Mouse (Mus musculus): Measurements from ENCODE around the gene Mapk7.

The Mapk7 gene

DNA sequence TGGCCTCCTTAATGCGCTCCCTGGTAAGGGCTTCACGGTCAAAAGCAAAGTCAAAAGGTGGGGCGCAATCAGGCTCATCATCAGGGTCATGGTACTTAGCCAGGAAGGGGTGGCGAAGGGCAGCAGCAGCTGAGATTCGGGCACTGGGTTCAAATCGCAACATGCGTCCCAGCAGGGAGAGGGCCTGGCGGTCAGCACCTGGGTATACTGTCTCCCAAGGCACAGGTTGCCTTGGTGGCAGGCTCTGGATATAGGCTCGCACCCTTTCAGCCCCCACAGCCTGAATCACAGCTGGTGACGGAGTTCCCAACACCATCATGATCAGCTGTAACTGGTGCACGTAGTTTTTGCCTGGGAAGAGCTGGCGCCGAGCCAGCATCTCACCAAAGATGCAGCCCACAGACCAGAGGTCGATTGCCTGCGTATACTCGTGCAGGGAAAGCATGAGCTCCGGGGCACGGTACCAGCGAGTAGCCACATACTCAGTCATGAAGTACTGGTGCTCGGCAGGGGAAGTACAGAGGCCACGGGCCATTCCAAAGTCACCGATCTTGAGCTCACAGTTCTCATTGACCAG, 3.2 kb downstream of the Mapk7 start:
- no peak for DNase-seq (ENCODE audit: low read depth, low spot score)

DNA sequence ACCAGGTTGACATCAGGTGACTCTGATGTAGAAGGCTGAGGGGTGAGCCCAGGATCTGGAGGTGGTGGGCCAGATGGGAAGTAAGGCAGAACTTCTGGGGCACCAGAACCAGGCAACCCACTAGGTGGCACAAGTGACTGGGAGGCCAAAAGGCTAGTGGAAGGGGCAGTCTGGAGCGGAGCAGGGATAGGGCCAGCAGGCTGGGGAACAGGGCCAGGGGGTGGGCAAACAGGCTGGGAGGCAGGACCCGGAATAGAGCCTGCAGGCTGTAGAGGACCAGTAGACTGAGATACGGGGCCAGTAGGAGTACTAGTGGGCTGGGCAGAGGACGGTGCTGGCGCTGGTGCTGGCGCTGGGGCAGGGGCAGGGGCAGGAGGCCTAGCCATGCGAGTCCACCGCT, 4.3 kb downstream of the Mapk7 start:
- no peak for DNase-seq (ENCODE audit: low read depth, low spot score)

DNA sequence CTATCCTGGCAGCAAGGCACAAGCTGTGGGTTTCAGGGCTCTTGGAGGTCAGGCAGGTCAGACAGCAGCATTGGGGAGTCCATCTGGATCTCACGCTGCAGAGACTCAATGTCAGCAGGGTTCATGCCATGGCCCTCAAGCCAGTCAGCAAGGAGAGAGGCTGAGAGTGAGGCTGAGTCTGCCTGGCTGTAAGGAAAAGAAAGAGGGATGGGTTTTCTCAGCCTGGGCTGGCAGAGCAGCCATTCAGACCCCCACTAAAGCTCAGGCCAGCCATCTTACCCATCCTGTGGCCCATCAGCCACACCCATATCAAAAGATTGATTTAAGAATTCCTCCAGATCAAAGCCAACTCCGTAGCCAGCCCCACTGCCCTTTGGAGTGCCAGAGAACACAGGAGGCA, 5.1 kb downstream of the Mapk7 start:
- DNase-seq (ENCODE audit: low read depth, low spot score) = no peak

DNA sequence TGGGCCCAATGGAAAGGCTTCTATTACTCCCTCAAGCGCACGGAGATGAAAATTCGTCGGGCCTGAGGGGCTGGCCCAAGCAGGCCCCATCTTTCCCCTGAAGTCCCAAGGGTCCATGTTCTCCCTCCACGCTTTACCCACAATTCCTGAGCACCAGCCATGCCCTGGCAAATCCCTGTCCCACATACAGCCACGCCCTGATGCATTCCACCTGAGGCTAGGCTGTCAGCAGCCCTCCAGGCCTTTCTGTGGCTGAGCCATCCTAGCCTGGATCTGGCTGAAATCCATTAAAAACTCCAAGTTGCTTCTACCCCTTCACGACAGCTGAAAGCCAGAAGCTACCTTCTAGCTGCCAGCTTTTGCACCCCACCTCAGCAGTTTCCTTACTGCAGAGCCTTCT, 6.3 kb downstream of the Mapk7 start:
- no peak for DNase-seq (ENCODE audit: low read depth, low spot score)

DNA sequence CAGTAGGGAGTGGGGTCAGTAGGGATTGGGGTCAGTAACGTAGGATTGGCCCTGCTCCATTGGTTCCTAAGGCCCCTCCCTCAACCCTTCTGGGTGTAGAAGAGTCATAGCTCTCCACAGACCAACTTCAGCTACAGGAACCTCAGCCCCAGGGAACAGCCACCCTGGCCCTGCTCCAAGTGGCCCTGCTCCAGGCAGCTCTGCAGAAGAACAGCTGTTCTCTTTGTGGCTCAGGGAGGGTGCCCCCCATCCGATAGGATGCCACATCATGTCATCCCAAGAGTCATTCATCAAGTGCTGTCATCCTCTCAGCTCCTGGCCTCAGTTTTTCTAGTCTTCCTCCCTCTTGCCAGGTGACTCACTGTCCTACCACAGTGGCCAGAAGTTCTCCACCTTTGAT, 6.8 kb downstream of the Mapk7 start:
- DNase-seq (ENCODE audit: low read depth, low spot score) = no peak

DNA sequence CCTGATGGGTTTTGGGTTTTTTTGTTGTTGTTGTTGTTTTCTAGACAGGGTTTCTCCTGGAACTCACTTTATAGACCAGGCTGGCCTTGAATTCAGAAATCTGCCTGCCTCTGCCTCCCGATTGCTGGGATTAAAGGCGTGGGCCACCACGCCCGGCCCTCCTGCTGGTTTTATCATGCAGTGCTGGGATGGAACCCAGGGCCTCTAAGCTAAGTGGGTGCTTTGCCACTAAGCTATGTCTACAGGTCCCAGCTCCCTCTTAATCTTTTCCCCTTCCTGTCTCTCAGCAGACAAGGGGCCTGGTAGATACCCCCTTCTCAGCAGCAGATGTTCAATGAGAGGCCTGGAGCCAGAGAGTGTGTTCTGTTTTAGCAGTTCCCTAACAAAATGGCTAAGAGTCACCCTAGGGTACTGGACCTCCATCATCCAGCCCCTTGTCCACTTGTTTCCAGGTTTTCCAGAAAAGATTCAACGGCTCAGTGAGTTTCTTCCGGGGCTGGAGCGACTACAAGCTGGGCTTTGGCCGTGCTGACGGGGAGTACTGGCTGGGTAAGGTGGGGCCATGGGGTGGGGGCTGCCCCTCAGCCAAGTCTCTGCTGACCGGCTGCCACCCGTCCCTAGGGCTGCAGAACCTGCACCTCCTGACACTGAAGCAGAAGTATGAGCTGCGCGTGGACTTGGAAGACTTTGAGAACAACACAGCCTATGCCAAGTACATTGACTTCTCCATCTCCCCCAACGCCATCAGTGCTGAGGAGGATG, 7.6 kb downstream of the Mapk7 start:
- DNase-seq (ENCODE audit: low read depth, low spot score) = no peak

DNA sequence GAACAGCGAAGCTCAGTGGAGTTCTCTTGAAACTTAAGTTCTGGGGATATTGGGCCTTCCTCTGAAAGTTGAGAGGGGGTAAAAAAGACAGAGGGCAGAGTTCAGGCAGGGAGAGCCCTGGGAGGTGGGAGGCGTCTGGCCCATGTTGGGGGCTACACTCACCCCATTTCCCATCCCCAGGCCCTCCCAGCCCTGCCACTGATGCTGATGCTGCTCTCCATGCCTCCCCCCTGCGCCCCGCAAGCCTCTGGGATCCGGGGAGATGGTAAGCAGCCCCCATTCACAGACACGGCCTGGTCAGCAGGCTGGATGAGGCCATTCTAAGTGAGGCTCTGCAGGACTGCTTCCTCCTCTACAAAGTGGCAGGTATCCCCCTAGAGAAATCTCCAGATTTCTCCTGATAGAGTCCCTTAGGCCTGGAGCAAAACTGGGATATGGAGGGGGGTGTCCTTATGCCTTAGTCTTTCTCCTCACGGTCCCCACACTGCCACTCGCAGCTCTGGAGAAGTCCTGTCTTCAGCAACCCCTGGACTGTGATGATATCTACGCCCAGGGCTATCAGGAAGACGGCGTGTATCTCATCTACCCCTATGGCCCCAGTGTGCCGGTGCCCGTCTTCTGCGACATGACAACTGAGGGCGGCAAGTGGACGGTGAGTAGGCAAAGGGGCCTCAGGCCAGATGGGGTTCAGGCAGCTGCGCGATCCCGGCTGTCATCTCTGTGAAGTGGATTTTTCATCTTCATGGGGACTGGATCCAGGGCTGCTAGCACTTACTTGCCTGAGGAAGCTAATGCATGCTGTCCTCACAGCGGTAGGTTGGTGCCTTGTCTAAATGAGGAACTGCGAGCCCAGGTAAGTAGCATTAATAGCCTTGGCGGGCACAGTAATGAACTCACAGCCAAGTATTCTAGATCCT, 8.4 kb downstream of the Mapk7 start:
- no peak for DNase-seq (ENCODE audit: low read depth, low spot score)

DNA sequence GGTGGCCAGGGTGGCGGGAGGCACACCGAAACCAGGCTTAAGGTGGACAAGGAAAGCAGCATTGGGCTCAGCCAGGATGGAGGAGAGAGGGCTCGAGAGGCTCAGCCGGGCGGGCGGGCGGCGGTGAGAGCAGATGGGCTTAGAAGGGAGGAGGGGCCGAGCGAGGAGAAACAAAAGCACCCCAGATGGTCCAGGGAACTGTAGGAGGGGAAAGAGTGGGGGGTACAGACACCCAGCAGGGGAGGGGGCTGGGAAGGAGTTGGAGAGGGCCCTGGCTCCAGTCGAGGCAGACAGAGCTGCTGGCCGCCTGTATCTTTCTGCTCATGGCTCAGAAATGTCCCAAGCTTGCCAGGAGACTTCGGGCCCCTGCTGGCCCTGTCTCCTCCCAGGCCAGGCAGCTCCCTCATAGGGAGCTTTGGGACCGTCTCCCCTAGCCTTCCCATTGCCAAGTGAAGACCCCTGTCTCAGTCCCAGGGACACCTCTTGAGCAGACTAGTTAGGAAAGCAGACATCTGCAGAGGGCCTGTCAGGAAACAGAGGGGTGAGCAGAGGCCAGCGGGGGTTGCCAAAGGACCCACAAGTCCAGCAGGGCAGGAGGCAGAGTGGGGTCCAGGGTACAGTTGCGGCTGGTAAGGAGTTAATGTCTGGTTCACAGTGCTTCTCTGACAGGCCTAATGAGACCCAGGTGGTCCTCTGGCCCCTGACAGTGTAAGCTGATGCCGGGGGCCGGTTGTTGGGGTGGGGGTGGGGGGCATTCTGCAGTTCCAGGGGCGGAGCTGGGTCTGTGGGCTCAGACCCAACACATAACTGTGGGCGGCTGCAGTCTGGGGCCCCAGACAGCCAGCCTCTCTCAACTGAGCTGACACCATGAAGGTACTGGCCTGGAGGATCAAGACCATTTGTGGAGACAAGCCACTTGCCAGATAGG, 9.3 kb downstream of the Mapk7 start, which contains the start of gene Mfap4:
Gene Mfap4, plus strand, starts transcription at position 819 of the 928 bp plus-strand sequence.
- no peak for DNase-seq (ENCODE audit: low read depth, low spot score)

DNA sequence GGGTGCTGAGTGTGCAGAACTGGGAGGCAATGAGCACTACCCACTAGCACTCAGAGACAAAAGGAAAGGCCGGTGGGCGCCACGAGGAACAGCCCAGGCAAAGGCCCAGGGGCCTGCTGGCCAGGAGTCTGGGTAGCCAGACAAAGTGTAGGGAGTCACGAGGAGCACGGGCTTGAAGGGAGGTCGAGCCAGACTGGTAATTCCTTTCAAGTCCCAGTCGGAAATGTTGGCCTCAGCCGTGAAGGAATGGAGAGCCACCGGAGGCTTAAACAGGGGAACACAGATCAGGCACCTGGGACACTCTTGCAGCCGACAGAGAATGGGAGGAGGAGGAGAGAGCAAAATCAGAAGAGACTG, 10.0 kb downstream of the Mapk7 start:
- DNase-seq (ENCODE audit: low read depth, low spot score) = no peak

DNA sequence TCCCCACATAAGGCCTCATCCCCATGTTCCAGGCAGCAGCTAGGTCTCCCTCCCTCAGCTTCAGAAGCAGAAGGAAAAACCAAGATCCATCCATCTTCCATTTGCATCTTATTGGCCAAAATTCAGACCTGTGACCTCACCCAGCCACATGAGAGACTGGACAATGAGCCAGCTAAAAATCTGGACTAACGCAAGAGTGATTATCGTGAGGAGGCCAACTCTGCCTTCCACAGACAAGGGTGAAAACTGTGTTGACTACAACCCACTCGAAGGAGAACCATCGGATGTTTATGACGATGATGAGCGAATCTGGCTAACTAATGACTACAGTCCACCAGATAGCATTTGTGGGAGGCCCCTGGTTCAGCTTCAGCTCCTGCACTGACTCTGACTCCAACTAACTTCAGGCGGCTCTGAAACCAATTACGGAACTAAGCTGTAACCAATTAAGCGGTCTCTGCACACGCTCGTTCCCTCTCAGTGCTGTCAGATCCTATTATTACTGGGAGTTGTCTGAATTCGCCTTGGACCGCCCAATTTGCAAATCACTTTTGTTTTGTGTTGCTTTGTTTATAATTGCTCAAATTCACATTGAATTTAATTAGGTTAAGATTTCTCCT, 10.9 kb downstream of the Mapk7 start:
- DNase-seq (ENCODE audit: low read depth, low spot score) = no peak

DNA sequence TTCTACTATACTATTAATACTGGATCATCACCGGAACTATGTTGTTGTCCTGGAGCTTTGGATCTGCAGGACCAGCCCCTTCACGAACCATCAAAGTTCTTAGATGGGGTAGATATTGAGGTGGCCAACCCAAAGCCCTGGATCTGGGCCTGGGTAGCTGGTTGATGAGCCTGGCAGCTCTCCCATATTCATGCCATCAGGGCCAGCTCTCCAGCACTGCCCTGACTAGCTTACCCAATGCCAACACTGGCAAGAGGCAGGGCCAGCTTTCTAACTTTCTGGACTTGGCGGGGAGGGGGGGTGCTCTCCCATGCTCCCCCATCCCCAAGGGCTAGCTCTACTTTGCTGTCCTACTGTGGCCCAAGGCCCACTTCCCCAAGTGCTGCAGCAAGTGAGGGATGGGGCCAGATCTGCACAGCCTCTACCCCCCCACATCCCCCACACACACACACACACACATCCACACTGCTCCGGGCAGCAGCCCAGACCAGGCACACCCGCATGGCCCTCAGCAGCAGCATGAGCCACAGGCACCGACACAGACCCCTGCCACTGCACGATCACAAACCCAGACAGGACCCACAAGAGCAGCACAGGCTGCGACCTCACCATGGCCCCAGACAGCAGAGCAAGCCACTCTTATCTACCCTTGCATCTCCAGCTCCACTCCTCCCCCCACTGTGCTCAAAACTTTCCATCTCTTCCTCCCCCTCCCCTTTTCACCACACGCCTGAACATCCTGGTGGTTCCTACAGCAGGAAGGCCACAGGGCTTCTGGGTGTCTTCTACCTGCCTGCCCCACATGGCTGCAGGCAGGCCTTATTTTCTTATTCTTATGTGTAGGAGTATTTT, 12.7 kb downstream of the Mapk7 start:
- no peak for DNase-seq (ENCODE audit: low read depth, low spot score)

DNA sequence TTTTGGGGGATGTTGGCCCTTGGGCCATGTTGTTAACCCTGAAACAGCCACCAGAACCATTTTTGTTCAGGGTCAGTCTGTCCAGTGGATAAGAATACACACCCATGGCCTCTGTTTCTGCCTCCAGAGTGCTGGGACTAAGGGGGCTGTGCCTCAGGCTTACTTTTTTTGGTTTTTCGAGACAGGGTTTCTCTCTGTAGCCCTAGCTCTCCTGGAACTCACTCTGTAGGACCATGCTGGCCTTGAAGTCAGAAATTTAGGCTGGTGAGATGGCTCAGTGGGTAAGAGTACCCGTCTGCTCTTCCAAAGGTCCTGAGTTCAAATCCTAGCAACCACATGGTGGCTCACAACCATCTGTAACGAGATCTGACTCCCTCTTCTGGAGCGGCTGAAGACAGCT, 15.4 kb downstream of the Mapk7 start:
- DNase-seq (ENCODE audit: low read depth, low spot score) = no peak

DNA sequence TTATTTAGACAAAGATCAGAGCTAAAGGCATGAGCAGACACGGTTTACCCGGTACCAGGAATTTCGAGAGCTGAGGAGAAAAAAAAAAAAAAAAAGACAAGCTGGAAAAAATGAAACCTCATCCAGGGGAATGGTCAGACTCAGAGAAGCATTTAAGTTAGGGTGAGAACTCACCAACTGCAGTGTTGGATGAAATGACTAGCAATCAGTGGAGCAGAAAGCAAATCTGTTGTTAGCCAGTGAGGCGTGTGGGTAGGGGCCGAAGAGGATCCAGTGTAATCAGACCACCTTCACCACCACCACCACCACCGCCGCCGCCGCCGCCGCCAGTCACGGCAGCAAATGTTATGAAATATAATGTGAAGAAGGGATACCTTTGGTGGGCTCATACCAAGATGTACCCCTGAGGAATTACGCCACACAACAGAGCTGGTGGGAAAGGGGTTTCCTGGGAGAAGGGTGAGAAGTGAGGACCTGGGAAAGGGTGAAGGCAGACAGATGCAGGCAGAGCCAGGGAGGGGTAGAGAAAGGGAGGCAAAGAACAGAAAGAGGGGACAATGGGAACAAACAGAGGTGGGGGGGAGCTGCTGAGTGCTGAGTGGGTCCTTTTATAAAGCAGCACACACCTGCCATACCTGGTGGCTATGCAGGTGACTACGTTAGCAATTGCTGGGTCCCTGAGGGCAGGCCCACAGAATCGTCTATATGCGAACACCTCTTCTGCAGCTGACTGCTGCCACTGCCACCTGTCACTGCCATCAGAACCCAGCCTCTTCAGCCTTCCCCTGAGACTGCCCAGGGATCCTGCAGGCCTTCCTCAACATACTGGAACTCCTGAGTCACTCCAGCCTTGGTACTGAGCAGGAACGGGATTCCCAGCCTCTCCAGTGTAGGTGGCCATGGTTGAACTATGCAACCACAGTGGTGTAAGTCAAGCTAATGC, 16.4 kb downstream of the Mapk7 start:
- DNase-seq (ENCODE audit: low read depth, low spot score) = no peak

DNA sequence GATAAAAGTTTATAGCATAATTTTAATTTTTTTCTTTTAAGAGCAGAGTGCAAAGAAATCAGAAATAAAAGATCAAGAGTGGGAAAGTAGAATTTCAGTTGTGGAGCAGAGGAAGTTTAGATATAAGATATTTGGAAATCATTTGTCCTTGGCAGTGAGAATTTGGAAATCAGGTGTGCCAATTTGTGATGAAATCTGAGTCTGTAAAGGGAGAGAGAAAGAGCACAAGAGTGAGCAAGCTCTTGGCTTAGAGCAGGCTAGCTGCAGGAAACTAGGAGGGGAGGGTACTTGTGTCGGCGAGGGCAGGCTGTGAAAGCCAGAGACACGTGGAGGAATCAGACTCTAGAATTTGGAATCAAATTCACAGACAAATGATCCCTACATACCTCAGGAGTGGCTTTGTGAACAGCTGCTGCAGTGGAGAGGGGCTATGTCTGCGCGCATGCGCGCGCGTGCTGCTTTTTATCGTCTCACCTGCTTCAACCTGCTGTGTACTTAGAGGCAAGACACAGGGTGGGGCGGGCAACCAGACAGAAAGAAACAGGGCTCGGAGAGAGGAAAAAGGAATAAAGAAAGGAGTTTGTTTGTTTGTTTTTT, 17.3 kb downstream of the Mapk7 start:
- DNase-seq (ENCODE audit: low read depth, low spot score) = no peak

DNA sequence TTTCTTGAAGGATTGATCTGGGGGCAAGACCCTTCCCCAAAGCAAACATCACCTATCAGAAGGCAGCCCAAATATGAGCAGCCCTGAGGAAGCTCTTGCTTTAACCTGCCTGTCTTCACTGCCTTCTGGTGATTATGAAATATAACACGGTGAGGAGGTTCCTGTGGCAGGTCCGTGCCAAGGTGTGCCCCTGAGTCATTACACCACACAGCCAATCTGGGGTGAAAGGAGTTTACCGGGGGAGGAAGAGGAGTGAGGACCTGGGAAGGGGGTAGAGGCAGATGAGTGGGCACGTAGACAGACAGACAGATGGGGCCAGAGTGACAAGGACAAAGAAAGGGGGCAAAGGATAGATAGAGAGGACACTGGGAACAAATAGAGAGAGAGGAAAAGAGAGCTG, 20.6 kb downstream of the Mapk7 start:
- no peak for DNase-seq (ENCODE audit: low read depth, low spot score)

DNA sequence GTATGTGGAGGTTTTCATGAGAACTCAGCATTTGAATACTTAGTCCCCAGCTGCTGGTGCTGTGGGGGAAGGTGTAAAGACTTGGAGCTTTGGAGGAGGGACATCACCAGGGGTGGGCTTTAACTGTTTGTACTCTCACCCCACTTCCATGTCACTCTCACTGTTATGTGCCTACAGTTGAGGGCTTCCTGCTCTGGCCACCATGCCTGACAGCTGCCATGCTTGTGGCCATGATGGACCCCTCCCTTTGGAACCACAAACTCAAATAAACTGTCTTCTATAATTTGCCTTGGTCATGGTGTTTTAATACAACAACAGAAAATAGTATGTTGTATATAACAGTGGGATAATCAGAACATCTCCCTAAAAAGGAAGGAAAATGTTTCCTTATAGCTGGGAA, 23.3 kb downstream of the Mapk7 start:
- DNase-seq (ENCODE audit: low read depth, low spot score) = no peak

DNA sequence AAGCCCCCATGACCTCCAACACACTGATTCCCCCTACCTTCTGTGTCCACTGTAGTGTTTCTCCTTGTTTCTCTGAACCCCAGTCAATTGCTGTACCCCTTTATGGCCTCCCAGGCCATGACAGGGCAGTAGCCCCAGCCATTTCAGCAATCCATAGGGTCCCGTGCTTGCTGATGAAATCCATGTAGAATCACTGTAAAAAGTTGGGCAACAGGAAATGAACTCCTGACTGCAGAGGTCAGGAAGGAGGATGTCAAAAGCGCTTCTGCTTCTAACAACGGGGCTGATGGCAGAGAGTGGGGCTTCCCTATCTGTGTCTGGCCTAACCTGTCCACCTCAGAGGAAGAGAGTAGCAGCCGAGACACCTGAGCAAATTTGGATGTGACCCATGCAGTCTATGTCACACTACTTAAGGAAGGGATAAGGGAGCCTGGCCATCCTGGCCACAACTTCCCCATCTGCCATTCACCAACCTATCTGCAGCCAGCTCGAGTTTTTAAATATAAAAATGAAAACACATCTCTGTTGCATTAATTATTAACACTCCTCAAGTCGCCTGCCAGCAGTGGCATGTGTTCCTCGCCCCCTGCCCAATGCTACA, 24.8 kb downstream of the Mapk7 start:
- no peak for DNase-seq (ENCODE audit: low read depth, low spot score)

DNA sequence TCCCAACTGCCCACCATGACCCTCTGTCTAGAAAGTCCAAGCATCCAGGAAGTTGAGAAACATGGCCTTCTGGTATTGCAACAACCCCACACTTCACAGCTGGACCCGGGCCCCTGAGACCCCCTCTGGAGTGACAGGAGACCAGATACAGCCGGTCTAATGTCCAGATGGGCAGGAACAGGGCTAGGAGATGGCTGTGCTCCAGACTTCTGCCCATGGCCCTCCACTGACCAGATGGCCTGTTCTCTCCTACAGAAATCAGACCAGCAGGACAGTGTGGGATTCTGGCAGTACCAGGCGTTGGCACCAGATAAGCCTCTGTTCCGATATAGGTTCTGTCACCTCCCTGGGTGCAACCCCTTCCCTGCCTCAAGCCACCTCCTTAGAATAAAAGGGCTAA, 25.7 kb downstream of the Mapk7 start:
- no peak for DNase-seq (ENCODE audit: low read depth, low spot score)

Data from retina, adult 2 months (tissue).